Mouse (Mus musculus) E14TG2a.4 (cell line): ENCODE measurements around the gene Atg2a.

Experiments used
- CTCF ChIP-seq: conservative IDR thresholded peaks from 2 replicates; pipeline ENCODE4 v1.5.1; 2014; ENCODE audit warnings: low read length
- NANOG ChIP-seq: IDR thresholded peaks from 2 replicates; pipeline ENCODE4 v1.6.1; 2014; ENCODE audit warnings: borderline replicate concordance, low read length, mixed read lengths

DNA sequence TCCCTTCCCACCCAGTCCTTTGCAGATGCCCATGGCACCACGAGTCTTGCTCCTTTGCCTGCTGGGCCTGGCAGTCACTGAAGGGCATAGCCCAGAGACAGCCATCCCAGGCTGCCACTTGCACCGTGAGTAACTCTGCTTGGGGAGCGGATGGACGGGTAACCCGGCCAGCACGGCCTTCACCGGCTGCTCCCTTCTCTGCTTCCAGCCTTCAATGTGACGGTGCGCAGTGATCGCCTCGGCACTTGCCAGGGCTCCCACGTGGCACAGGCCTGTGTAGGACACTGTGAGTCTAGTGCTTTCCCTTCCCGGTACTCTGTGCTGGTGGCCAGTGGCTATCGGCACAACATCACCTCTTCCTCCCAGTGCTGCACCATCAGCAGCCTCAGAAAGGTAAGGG, 14.7 kb upstream of the Atg2a start:
- TF ChIP-seq CTCF (no peak), NANOG (no peak)
